Mouse (Mus musculus): ENCODE measurements around the gene Btbd9. TPM values are rescaled to one million over a fixed set of nuclear protein-coding genes. Genes with fewer than 3 reads are reported as not detected.
"Not testable (repeated sequence)": the region's sequence is repeated elsewhere in the genome, so short reads cannot be mapped to it uniquely, and the experiment has no call there.

Gene Btbd9
- polyA plus RNA-seq, 1 experiment from 2014 or later: 56.0 TPM

DNA sequence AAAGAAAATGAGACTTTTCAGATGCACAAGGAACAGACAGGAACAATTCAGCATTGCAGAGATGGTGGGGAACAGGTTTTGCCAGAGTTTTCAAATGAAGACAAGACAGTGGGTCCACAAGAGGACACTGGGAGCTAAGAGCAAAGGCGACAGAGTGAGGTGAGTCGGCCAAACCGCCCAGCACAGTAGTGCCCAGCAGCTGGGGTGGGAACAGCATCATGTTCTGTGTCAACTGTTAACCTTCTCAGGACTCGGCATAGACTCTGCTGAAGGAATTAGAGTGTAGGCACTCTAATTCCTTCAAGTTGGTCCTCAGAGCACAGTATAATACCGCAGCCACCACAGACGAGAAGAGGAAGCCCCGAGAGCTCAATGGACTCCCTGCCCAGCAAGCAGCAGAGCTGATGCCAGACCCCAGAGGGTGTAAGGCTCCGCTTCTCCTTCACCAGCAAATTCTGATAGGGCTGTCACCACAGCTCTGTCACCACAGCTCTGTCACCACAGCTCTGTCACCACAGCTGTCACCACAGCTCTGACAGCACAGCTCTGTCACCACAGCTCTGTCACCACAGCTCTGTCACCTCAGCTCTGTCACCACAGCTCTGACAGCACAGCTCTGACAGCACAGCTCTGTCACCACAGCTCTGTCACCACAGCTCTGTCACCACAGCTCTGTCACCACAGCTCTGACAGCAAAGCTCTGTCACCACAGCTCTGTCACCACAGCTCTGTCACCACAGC is 57.7 kb downstream of the Btbd9 start:
- Histone ChIP-seq H3K4me3 (replicated peaks) (no peak overlapping the region), H3K27ac (no peak overlapping the region), H3K9me3 (no peaks in the 10 kb centered on the region), H3K4me2 (no peak overlapping the region), H3K27me3 (replicated peaks) (no peaks in the 10 kb centered on the region), H3K9ac (no peak overlapping the region), H3K4me1 (no peaks in the 10 kb centered on the region), H3K36me3 (no peaks in the 10 kb centered on the region)
- ATAC-seq (ENCODE audit: insufficient read depth, low FRiP score, low read depth): no peak
- WGBS: 70% methylated on average over 8 of the region's 8 CpGs

DNA sequence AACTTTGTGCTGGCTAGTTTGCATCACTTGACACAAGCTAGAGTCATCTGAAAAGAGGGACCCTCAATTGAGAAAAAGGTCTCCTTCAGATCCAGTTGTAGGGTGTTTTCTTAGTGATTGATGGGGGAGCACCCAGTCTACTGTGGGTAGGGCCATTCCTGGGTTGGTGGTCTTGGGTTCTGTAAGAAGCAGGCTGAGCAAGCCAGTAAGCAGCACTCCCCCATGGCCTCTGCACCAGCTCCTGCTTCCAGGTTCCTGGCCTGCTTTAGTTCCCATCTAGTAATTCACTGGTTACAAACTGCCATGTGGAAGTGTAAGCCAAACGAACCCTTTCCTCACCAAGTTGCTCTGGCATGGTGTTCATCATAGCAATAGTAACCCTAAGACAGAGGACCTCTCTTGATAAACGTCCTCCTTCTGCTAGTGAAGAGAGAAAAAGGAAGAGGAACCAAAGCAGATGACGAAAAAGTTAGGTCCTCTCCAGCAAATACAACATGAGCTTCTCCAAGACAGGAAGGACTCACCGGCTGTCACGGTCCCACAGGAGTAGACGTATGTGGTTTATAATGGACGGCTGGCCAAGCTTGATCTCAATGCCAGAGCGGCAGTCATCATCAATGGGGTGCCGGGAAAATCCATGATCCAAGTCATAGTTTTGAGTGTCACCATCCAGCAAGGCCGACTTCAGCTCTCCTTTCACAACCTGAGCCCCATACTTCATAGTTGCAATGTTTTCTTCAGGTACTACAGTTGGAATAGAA is 59.5 kb downstream of the Btbd9 start:
- Histone ChIP-seq H3K4me3 (replicated peaks) (no peak overlapping the region), H3K27me3 (replicated peaks) (no peaks in the 10 kb centered on the region), H3K27ac (no peak overlapping the region), H3K4me1 (no peaks in the 10 kb centered on the region), H3K9ac (no peak overlapping the region), H3K4me2 (no peak overlapping the region), H3K9me3 (no peaks in the 10 kb centered on the region), H3K36me3 (no peaks in the 10 kb centered on the region)
- no peak for ATAC-seq (ENCODE audit: insufficient read depth, low FRiP score, low read depth)
- WGBS: 86% methylated on average over 10 of the region's 10 CpGs

DNA sequence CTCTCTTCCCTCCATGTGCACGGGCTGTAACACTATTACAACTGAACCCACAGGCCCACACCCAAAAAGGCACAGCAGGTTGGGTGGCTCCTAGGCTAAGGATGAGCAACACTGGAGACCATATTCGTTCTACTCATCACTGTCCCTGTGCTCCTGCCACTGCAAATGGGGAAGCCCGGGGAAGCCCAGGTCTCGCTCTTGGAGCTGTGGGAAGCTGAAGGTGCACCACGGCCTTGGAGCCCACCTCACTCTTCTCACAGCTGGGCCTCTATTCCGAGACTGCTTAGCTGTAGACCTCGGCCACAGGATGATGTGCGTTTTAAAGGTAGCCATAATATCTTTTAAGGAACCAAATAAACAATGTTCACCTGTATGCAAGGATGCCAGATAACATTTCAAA is 60.9 kb downstream of the Btbd9 start:
- no peak overlapping the region for H3K4me3 ChIP-seq (replicated peaks)
- WGBS: 94% methylated on average over 8 of the region's 8 CpGs
- no peaks in the 10 kb centered on the region for H3K36me3 ChIP-seq
- no peak overlapping the region for H3K9ac ChIP-seq
- no peak overlapping the region for H3K4me2 ChIP-seq
- H3K27me3 ChIP-seq (replicated peaks): no peaks in the 10 kb centered on the region
- no peak for ATAC-seq (ENCODE audit: insufficient read depth, low FRiP score, low read depth)
- no peaks in the 10 kb centered on the region for H3K4me1 ChIP-seq
- H3K9me3 ChIP-seq: no peaks in the 10 kb centered on the region
- no peak overlapping the region for H3K27ac ChIP-seq

DNA sequence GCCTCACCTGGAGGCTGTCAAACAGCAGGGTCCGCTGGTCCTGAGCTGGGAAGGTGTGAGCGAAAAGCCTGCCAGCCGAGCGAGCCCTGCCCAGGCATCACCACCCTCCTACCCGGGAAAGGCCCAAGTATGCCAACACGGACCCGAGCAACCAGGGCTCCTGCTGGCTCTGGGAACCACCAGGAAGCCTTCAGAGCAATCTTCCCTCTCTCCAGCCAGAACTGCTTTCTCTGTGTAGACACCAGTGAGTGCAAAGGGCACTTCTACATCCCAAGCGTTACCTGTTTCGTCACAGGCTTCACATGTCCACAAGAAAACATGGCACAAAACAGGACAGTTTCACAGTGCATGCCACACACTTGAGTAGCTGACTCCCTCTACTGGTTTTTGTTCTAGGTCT is 63.3 kb downstream of the Btbd9 start:
- no peak overlapping the region for H3K4me2 ChIP-seq
- WGBS: 71% methylated on average over 9 of the region's 9 CpGs
- no peaks in the 10 kb centered on the region for H3K36me3 ChIP-seq
- no peak for ATAC-seq (ENCODE audit: insufficient read depth, low FRiP score, low read depth)
- no peaks in the 10 kb centered on the region for H3K4me1 ChIP-seq
- H3K9ac ChIP-seq: no peak overlapping the region
- H3K27ac ChIP-seq: no peak overlapping the region
- H3K27me3 ChIP-seq (replicated peaks): no peaks in the 10 kb centered on the region
- H3K4me3 ChIP-seq (replicated peaks): no peak overlapping the region
- no peaks in the 10 kb centered on the region for H3K9me3 ChIP-seq

DNA sequence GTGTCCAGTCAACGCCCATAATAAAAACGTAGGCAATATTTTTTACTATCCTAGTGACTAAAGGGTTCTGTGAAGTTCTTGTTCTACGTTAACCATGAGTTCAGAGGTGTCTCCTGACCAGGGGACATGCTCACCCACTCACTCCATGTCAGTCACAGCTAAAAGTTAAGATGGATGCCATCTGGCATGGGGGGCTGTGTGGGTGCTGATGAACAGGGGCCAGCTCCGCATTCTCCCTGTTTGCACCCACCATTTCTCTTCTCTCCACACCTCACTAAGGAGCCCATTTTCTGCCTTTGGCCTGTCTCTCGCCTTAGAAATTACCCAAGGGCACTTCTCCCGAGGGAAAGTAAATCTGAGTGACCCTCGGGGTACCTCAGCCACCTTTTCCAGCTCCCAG is 63.8 kb downstream of the Btbd9 start:
- H3K4me3 ChIP-seq (replicated peaks): no peak overlapping the region
- H3K9me3 ChIP-seq: no peaks in the 10 kb centered on the region
- H3K4me1 ChIP-seq: no peaks in the 10 kb centered on the region
- H3K9ac ChIP-seq: no peak overlapping the region
- H3K27ac ChIP-seq: no peak overlapping the region
- WGBS: 66% methylated on average over 7 of the region's 7 CpGs
- no peak overlapping the region for H3K4me2 ChIP-seq
- ATAC-seq (ENCODE audit: insufficient read depth, low FRiP score, low read depth): no peak
- no peaks in the 10 kb centered on the region for H3K27me3 ChIP-seq (replicated peaks)
- H3K36me3 ChIP-seq: no peaks in the 10 kb centered on the region

DNA sequence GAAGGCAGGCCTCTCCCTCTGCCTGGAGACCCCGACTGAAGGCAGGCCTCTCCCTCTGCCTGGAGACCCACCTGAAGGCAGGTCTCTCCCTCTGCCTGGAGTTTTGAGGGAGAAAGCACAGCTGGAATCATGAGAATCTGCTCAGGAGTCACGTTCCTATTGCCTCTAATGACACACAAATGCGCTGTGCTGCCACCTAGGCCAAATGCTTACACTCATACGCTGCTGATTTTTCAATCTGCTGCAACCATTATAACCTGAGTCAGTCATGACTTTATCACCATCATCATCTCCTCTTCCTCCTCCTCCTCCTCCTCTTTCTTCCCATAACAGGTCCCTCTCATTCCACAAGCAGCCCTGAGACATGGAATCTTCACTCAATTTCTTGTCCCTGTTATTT is 64.3 kb downstream of the Btbd9 start:
- Histone ChIP-seq H3K27ac (no peak overlapping the region), H3K9me3 (no peaks in the 10 kb centered on the region), H3K4me2 (no peak overlapping the region), H3K36me3 (no peaks in the 10 kb centered on the region), H3K4me3 (replicated peaks) (no peak overlapping the region), H3K9ac (no peak overlapping the region), H3K4me1 (no peaks in the 10 kb centered on the region), H3K27me3 (replicated peaks) (no peaks in the 10 kb centered on the region)
- WGBS: 71% methylated on average over 4 of the region's 4 CpGs
- ATAC-seq (ENCODE audit: insufficient read depth, low FRiP score, low read depth): no peak

DNA sequence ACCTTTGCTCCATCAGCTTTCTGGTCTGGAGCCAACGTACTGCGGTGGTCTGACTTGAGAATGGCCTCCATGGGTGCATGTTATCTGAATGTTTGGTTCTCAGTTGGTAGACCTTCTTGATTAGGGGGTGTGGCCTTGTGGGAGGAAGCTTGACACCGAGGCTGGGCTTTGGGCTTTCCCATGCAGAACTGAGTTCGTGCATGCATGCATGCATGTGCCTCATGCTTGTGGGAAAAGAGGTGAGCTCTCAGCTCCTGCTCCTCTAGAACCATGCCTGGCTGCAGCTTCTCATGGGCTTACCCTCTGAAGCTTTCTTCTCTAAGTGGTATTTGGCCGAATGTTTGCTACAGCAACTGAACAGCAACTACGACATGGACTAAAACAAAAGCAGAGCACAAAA is 64.9 kb downstream of the Btbd9 start:
- Histone ChIP-seq H3K4me2 (no peak overlapping the region), H3K27ac (no peak overlapping the region), H3K27me3 (replicated peaks) (no peaks in the 10 kb centered on the region), H3K4me1 (no peaks in the 10 kb centered on the region), H3K4me3 (replicated peaks) (no peak overlapping the region), H3K9me3 (no peaks in the 10 kb centered on the region), H3K36me3 (no peaks in the 10 kb centered on the region), H3K9ac (no peak overlapping the region)
- no peak for ATAC-seq (ENCODE audit: insufficient read depth, low FRiP score, low read depth)
- 67% methylated on average over 6 of the region's 6 CpGs for WGBS

DNA sequence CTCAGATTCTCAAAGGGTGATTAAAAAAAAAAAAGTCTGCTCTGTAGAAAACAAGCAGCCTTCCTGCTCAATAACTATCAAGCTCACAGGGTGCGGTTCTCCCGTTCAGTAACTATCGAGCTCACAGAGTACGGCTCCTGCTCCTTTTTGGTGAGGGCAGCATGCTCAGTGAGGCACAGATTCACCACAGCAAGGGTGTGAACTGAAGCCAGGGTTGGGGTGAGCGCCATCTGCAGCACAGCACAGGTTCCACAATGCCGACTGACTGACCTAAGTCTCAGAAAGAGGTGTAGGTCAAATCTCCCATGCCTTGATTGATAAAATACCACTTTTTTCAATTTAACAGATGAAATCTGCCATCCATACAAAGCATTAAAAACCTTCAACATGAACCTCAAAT is 66.1 kb downstream of the Btbd9 start:
- Histone ChIP-seq H3K27ac (no peak overlapping the region), H3K36me3 (no peaks in the 10 kb centered on the region), H3K27me3 (replicated peaks) (no peaks in the 10 kb centered on the region), H3K9ac (no peak overlapping the region), H3K9me3 (no peaks in the 10 kb centered on the region), H3K4me1 (no peaks in the 10 kb centered on the region), H3K4me2 (no peak overlapping the region), H3K4me3 (replicated peaks) (no peak overlapping the region)
- no peak for ATAC-seq (ENCODE audit: insufficient read depth, low FRiP score, low read depth)
- WGBS: 78% methylated on average over 6 of the region's 6 CpGs

DNA sequence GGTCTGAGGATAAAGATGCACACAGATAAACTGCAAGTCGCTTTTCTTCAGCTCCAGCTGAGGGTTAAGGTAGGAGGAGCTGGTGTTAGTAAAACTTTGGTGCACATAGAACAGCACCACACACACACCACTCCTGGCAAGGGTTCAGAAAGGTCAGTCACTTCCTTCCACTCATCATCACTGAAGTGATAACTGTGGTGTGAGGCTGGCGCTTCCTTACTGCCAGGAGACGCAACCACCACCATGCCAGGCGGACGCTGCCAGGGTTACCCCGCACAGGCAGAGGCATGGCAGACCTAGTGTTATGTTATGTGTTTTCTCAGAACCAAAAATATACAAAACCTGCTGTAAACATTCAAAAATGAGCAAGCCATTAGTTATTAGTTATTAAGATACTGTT is 66.6 kb downstream of the Btbd9 start:
- WGBS: 86% methylated on average over 6 of the region's 6 CpGs
- no peak overlapping the region for H3K4me2 ChIP-seq
- H3K36me3 ChIP-seq: no peaks in the 10 kb centered on the region
- no peak overlapping the region for H3K4me3 ChIP-seq (replicated peaks)
- no peak overlapping the region for H3K27ac ChIP-seq
- no peaks in the 10 kb centered on the region for H3K4me1 ChIP-seq
- no peaks in the 10 kb centered on the region for H3K9me3 ChIP-seq
- no peak for ATAC-seq (ENCODE audit: insufficient read depth, low FRiP score, low read depth)
- H3K27me3 ChIP-seq (replicated peaks): no peaks in the 10 kb centered on the region
- no peak overlapping the region for H3K9ac ChIP-seq

DNA sequence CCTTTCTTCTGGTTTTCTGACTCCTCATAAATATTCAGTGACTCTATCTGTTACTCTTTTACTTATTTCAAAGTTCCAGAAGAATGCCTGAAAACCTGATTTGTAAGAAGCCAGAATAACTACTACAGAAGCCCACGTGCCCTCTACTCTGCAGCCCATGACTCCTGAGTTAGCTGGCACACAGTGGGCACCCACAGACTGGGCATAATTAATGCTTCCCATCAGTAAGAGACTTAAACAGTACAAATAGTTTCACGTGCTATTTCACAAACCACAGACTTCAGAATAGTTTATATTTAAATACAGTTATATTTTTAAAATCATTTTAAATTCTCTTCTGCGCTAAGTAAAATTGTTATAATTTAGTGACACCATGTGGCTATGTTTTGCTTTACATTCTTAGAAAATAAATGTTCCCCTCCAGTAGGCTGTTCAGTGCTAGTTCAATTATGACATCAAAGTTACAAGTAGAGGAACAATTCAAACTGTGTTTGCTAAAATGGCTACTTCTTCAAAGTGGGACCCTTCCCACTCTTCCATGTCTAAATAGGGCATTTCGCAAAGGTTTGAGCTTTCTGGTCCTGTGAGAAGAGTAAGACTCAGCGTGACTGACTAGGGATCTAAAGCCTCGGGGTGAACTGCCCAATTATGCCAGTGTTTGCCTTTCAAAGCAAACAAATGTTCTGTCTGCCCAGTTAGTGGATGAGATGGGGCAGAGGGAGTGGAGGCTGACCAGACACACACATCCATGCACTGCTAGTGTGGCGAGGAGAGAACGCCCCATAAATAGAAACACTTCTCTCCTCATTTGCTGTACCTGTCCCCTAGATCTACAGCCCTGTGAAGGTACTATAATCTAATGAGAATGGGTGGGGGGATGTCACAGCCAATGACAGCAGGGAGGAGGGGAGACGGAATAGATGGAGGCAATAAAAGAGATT is 68.4 kb downstream of the Btbd9 start:
- 72% methylated on average over 9 of the region's 9 CpGs for WGBS

DNA sequence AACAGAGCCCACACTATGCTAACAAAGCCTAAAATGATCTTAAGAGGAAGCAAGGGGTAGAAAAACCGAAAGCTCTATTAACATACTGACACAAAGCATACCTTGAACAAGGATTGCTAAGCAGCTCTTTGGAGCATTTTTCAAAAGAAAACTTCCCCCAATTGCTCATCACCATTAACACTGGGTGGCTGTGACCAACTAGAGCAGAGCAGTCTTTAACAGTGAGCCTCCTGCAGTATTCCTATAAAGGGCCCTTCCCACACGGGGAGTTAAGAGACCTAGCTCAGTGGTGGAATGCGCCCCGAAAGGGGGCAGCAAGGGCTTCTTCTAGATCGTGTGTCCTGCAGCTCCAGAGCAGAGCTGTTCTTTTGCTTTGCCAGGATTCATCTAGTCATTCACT is 69.4 kb downstream of the Btbd9 start:
- no peak overlapping the region for H3K27ac ChIP-seq
- 59% methylated on average over 5 of the region's 5 CpGs for WGBS
- no peaks in the 10 kb centered on the region for H3K4me1 ChIP-seq
- ATAC-seq (ENCODE audit: insufficient read depth, low FRiP score, low read depth): no peak
- no peaks in the 10 kb centered on the region for H3K9me3 ChIP-seq
- no peak overlapping the region for H3K9ac ChIP-seq
- no peak overlapping the region for H3K4me3 ChIP-seq (replicated peaks)
- H3K36me3 ChIP-seq: no peaks in the 10 kb centered on the region
- no peak overlapping the region for H3K4me2 ChIP-seq
- no peaks in the 10 kb centered on the region for H3K27me3 ChIP-seq (replicated peaks)

More for the DNA sequence above, 68.4 kb downstream of the Btbd9 start:
- H3K4me3 ChIP-seq (replicated peaks): no peak overlapping the region
- no peaks in the 10 kb centered on the region for H3K9me3 ChIP-seq
- no peaks in the 10 kb centered on the region for H3K36me3 ChIP-seq
- no peaks in the 10 kb centered on the region for H3K4me1 ChIP-seq
- H3K27ac ChIP-seq: no peak overlapping the region
- no peak overlapping the region for H3K9ac ChIP-seq
- no peak for ATAC-seq (ENCODE audit: insufficient read depth, low FRiP score, low read depth)
- no peaks in the 10 kb centered on the region for H3K27me3 ChIP-seq (replicated peaks)
- no peak overlapping the region for H3K4me2 ChIP-seq

DNA sequence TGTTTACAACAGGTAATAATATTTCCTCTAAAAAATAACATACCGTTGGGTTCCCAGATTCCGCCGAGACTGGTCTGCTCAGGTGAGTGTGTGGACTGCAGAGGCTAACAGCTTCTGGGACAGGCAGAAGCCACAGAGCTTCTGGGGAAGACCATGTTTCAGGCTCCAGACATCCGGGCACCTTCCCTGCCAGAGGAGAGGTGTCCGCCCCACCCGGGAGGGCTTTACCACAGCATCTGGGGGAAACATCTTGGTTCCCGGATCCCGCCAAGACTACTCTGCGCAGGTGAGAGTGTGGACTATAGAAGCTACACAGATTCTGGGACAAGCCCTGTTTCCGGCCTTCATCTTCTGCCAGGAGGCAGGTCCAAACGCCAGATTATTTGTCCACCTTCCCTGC is 76.7 kb downstream of the Btbd9 start:
- not testable (repeated sequence) for H3K9me3 ChIP-seq; H3K4me3 ChIP-seq (replicated peaks); H3K4me2 ChIP-seq; H3K27ac ChIP-seq; H3K27me3 ChIP-seq (replicated peaks); ATAC-seq (ENCODE audit: insufficient read depth, low FRiP score, low read depth); H3K36me3 ChIP-seq; H3K9ac ChIP-seq; H3K4me1 ChIP-seq
- 96% methylated on average over 11 of the region's 11 CpGs for WGBS
